Mouse (Mus musculus) kidney, embryonic 16.5 days (tissue): ENCODE measurements around the gene A2ml1. TPM values are rescaled to one million over a fixed set of nuclear protein-coding genes. Genes with fewer than 3 reads are reported as not detected.

ENCODE experiments used
- ATAC-seq: fragments of 200-750 bp; cut with Nextera tagmentation; 2 replicates; pipeline ENCODE4 v1.8.0; 2017; ENCODE audit warnings: moderate TSS enrichment; ENCODE audit not compliant: low FRiP score, low TSS enrichment
- H3K27ac ChIP-seq: fragments of 300-500 bp; sonication (generic); 2 replicates; pipeline ENCODE4 v1.5.1; 2014; ENCODE audit warnings: low read length
- H3K27me3 ChIP-seq: fragments of 300-500 bp; sonication (generic); 2 replicates; pipeline ENCODE4 v1.6.1; 2014; ENCODE audit warnings: low read length, control low read depth, mixed read lengths; ENCODE audit not compliant: insufficient read depth
- H3K36me3 ChIP-seq: fragments of 300-500 bp; sonication (generic); 2 replicates; pipeline ENCODE4 v1.6.1; 2014; ENCODE audit warnings: low read length, control low read depth, mixed read lengths; ENCODE audit not compliant: insufficient read depth
- H3K4me1 ChIP-seq: fragments of 300-500 bp; sonication (generic); 2 replicates; pipeline ENCODE4 v1.6.1; 2014; ENCODE audit warnings: low read length, control low read depth, mixed read lengths; ENCODE audit not compliant: insufficient read depth
- H3K4me2 ChIP-seq: fragments of 300-500 bp; sonication (generic); replicated peaks from 2 replicates; pipeline ENCODE4 v1.6.1; 2014; ENCODE audit warnings: low read depth, low read length
- H3K4me3 ChIP-seq: fragments of 300-500 bp; sonication (generic); 2 replicates; pipeline ENCODE4 v1.5.1; 2014; ENCODE audit warnings: mild to moderate bottlenecking, low read length
- H3K9ac ChIP-seq: fragments of 300-500 bp; sonication (generic); replicated peaks from 2 replicates; pipeline ENCODE4 v1.6.1; 2014; ENCODE audit warnings: low read length
- H3K9me3 ChIP-seq: fragments of 300-500 bp; sonication (generic); 2 replicates; pipeline ENCODE4 v1.6.1; 2016; ENCODE audit warnings: low read length, control low read depth
- WGBS: fragments of 180-500 bp; shearing (Covaris S2); extraction: QIAGEN DNeasy Blood & Tissue Kit; methylation state at CpG from one replicate; pipeline ENCODE4 v1.1.7; 2014; 5-methylcytosine and 5-hydroxymethylcytosine counted together
- polyA plus RNA-seq: library from polyadenylated mRNA; unstranded; fragments of >200 nt; fragmentation: Nextera tagmentation; extraction: Ambion mirVana; gene quantifications from 2 replicates; pipeline ENCODE4 v1.2.1, GENCODE M21; 2015

A2ml1 gene
- polyA plus RNA-seq, 1 experiment from 2014 or later = 0.26 TPM

DNA sequence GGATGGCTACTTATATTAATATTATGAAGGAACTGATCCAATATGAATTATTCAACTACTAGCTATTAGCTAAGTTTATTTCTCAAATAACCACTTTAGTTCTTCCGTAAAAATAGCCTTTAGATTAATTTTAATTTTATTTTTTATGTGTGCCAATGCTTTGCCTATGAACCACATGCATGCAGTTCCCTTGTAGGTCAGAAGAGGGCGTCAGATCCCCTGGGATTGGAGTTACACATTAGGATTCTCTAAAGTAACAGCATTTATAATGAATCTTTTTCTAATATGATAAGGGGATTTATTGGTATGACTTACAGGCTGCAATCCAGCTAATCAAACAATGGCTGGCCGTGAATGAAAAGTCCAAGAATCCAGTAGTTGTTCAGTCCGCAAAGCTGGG lies 18.1 kb upstream of the A2ml1 start:
- no peak overlapping the region for H3K9ac ChIP-seq
- no peak overlapping the region for H3K4me3 ChIP-seq
- no peak for ATAC-seq
- H3K36me3 ChIP-seq = no peaks in the 10 kb centered on the region
- 71% methylated on average over 4 of the region's 4 CpGs for WGBS
- no peaks in the 10 kb centered on the region for H3K27me3 ChIP-seq
- H3K4me1 ChIP-seq = peaks cover 10% of the 10 kb centered on the region
- H3K27ac ChIP-seq = no peak overlapping the region
- H3K9me3 ChIP-seq = no peaks in the 10 kb centered on the region
- no peak overlapping the region for H3K4me2 ChIP-seq

DNA sequence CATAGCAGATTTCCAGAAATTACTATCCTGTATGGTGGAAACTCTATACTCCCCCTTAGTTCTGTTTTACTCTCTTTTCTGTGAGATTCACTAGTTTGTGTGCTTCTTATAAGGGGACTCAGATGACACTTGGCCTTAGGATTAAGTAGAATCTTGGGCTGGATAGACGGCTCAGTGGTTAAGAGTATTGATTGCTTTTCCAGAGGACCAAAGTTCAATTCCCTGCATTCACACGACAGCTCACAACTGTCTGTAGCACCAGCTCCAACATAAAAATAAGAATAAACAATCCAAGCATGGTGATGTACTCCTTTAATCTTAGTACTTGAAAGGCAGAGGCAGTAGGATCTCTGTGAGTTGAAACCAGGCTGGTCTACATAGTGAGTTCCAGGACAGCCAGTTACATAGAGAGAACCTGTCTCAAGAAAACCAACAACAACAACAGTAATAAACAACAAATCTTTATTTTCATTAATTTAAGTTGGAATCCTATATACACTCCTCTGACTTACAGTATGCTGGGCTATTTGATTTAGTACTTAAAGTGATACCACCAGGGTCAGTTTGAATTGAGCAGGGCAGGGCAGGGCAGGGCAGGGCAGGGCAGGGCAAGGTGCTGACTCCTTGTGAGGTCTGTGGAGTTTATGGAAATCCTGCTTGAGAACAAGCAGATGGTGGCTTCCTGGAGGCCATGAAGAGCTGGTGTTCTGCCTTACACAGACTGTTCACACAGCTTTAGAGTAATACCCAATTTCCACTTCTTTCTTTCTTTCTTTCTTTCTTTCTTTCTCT lies 17.0 kb upstream of the A2ml1 start:
- Histone ChIP-seq H3K4me1 (peaks cover 10% of the 10 kb centered on the region), H3K27ac (no peak overlapping the region)
- ATAC-seq = no peak

DNA sequence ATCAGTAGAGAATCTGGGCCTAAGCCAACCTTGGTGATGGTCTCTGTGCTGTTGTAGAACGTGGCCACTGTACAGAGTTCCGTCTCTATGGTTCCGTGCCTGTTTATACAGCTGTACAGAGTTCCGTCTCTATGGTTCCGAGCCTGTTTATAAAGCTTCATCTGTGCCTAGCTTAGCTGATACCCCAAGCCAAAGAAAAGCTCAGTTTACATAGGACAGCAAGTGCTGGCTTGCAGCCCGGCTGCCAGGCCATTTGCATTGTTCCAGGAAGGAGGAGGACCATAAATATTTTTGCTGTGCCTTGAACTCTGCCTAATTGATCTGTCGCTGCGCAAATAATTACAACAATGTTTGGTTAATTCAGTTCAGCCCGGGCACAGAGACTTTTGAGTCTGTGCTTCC lies 15.7 kb upstream of the A2ml1 start:
- peak overlapping the region; percentile 59 for H3K4me2 ChIP-seq
- H3K27ac ChIP-seq = peak overlapping the region; percentile 52

More for the DNA sequence above, 17.0 kb upstream of the A2ml1 start:
- Histone ChIP-seq H3K36me3 (no peaks in the 10 kb centered on the region), H3K9me3 (no peaks in the 10 kb centered on the region), H3K4me2 (no peak overlapping the region), H3K4me3 (no peak overlapping the region), H3K9ac (no peak overlapping the region), H3K27me3 (no peaks in the 10 kb centered on the region)
- WGBS = 33% methylated on average over 2 of the region's 2 CpGs

DNA sequence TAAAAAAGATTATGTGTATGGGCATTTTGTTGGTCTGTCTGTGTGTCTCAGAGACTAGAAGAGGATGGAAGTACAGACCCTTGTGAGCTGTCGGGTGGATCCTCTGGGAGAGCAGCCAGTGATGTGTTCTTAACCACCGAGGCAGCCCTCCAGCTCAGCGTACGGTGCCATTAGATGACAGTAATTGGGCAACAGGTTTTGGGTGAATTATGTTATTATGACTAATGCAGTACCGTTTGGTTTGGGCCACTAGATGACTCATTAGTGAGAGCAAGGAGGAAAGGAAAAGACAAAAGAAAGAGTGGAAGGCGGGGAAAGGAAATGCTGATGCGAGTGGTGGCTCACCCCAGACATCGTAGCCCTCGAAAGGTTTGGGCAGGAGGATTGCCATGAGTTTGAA lies 13.2 kb upstream of the A2ml1 start:
- Histone ChIP-seq H3K4me2 (no peak overlapping the region), H3K9me3 (no peaks in the 10 kb centered on the region), H3K4me1 (peaks cover 10% of the 10 kb centered on the region), H3K36me3 (no peaks in the 10 kb centered on the region), H3K9ac (no peak overlapping the region), H3K27ac (no peak overlapping the region), H3K4me3 (no peak overlapping the region), H3K27me3 (no peaks in the 10 kb centered on the region)
- ATAC-seq = no peak
- WGBS = 85% methylated on average over 9 of the region's 9 CpGs

More for the DNA sequence above, 15.7 kb upstream of the A2ml1 start:
- Histone ChIP-seq H3K4me3 (peak overlapping the region; percentile 36), H3K27me3 (no peaks in the 10 kb centered on the region), H3K9me3 (no peaks in the 10 kb centered on the region), H3K4me1 (peaks cover 10% of the 10 kb centered on the region), H3K9ac (peak overlapping the region; percentile 56), H3K36me3 (no peaks in the 10 kb centered on the region)
- peak; percentile 98 for ATAC-seq
- WGBS = under 1% methylated on average over 9 of the region's 9 CpGs

DNA sequence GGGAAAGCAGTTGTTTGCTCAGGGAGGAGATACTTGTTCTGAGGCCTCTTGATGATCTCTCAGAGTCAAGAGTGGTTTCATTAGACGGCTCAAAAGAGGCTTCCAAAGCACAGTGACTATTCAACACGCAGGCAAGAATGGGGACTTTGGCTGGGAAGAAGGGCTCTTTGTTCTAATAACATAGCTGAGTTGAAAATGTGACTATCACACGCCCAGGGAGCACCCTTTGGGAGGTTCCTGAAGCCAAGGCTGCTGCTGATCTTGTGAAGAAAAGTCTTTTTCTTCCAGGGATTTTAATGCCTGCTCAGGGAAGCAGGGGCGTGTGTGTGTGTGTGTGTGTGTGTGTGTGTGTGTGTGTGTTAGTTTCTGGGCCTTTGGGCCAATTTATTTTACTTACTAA lies 8.0 kb upstream of the A2ml1 start:
- no peak for ATAC-seq
- Histone ChIP-seq H3K9me3 (no peaks in the 10 kb centered on the region), H3K4me1 (no peaks in the 10 kb centered on the region), H3K36me3 (no peaks in the 10 kb centered on the region), H3K27ac (no peak overlapping the region), H3K4me2 (no peak overlapping the region), H3K9ac (no peak overlapping the region), H3K4me3 (no peak overlapping the region), H3K27me3 (no peaks in the 10 kb centered on the region)
- 69% methylated on average over 3 of the region's 4 CpGs for WGBS

DNA sequence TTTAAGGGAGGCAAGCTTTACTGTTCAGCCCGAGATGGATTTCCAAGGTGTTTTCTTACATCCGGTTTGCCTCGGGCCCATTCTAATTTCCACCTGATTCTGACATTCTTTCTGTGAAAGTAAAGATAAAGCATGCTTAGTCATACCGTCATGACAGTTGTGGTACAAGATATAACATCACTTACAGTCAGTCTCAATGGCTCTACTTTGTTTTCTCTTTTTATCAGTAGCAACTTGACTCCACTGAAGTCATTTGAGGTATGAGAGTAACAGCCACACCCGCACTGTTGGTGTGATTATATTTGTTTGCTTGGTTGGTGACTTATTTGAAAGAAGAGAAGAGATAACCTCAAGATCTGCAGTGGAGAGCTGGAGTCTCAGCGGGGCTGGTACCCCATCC lies 6.2 kb upstream of the A2ml1 start:
- Histone ChIP-seq H3K4me1 (no peaks in the 10 kb centered on the region), H3K27me3 (no peaks in the 10 kb centered on the region), H3K36me3 (no peaks in the 10 kb centered on the region), H3K9me3 (no peaks in the 10 kb centered on the region), H3K4me2 (no peak overlapping the region), H3K27ac (no peak overlapping the region), H3K4me3 (no peak overlapping the region), H3K9ac (no peak overlapping the region)
- no peak for ATAC-seq
- 72% methylated on average over 6 of the region's 6 CpGs for WGBS

DNA sequence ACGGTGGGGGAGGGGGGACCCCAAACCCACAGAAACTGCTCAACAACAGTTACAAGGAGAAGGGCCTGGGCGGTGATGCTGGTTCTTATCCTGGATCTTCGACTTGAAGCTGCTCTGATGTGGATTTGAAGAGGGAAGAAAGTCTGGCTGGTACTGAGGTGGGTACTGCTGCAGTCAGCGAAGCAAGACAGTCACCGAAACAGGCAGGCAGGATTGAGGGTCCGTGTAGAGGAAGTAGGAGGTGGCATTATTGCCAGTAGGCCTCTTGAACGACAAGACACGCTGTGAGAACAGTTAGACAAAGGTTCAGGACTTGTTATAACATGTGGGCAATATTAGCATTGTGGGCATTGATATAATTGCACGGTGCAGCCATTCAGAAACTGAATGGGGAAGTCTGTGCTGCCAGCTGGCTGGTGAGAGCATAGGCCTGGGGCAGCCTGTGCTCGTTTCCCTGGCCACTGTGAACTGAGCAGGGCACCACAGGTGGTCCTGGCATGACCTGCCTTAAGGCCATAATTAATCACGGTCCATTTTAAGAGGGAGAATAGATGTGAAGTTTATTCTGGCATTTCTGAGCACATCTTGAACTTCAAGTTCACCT lies 4.3 kb upstream of the A2ml1 start:
- Histone ChIP-seq H3K9me3 (no peaks in the 10 kb centered on the region), H3K27me3 (no peaks in the 10 kb centered on the region), H3K4me3 (no peak overlapping the region), H3K27ac (no peak overlapping the region), H3K4me2 (no peak overlapping the region), H3K36me3 (no peaks in the 10 kb centered on the region), H3K9ac (no peak overlapping the region), H3K4me1 (no peaks in the 10 kb centered on the region)
- WGBS = 72% methylated on average over 11 of the region's 11 CpGs
- ATAC-seq = no peak

DNA sequence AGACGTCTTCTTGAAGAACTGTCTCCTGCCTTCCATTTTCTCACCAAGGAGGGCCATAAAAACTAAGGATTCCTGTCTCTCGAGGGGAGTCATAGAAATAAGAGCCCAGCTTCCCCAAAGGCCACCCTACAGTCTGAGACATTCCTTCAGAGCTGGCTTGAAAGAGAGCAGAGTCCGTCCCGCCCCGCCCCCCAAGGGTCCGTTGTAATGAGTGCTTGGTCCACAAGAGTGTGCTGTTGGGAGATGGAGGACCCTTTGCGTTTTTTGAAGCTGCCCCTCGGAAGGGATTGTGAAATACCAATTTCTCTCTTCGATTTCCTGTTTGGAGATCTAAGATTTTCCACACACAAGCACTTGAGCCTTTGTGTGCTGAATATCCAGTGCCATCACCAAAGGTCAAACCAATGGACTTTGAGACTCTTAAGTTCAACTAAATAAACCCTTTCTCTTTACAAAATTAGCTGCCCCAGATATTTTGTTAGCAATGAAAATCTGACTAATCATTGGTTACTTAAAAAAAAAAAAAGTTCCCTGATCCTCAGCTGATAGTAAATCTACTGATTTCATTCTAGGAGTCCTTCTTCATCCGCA lies 2.8 kb upstream of the A2ml1 start:
- Histone ChIP-seq H3K4me1 (no peaks in the 10 kb centered on the region), H3K36me3 (no peaks in the 10 kb centered on the region), H3K4me2 (peak overlapping the region; percentile 32), H3K27ac (no peak overlapping the region), H3K9ac (no peak overlapping the region), H3K4me3 (no peak overlapping the region), H3K9me3 (no peaks in the 10 kb centered on the region), H3K27me3 (no peaks in the 10 kb centered on the region)
- WGBS = 33% methylated on average over 10 of the region's 10 CpGs
- ATAC-seq = no peak

DNA sequence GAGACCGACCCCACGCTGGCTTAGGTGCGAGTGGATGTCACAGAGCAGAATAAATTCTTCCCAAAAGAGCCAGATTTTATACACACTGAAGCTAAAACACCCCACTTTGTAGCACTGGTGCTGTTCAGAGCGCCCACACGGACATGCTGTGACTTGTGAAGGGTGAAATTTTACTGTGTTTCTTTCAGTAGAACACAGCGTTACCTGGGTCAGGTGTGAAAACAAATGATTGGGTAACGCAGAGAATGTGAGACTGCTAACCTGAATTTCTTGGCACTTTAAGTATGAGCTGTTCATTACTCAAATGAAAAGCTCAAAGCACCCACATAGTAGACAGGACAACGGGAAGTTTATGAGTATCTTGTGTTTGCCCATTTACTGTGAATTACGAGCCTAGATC lies 4.1 kb downstream of the A2ml1 start:
- Histone ChIP-seq H3K27ac (no peak overlapping the region), H3K4me1 (no peaks in the 10 kb centered on the region), H3K4me2 (no peak overlapping the region), H3K9me3 (no peaks in the 10 kb centered on the region), H3K27me3 (no peaks in the 10 kb centered on the region), H3K36me3 (no peaks in the 10 kb centered on the region), H3K9ac (no peak overlapping the region), H3K4me3 (no peak overlapping the region)
- no peak for ATAC-seq
- 75% methylated on average over 9 of the region's 9 CpGs for WGBS

DNA sequence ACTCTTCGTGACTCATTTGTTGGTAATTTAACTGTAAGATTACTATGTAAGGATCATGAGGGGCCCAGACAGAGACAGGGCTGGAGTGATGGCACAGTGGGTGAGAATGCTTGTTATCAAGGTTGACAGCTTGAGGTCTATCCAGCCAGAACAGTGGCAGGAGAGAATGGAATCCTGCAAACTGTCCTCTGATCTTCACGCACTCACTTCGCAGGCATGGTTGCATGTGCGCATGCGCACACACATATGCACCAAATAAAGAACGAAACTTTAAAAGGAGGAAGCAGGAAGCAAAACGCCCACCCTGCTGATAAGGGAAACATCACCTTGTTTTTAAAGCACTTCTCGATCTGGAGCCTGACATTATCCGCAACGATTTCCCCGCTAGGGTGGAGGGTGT lies 14.8 kb downstream of the A2ml1 start:
- no peaks in the 10 kb centered on the region for H3K4me1 ChIP-seq
- H3K4me3 ChIP-seq = no peak overlapping the region
- H3K36me3 ChIP-seq = no peaks in the 10 kb centered on the region
- no peak for ATAC-seq
- 93% methylated on average over 11 of the region's 11 CpGs for WGBS
- no peaks in the 10 kb centered on the region for H3K27me3 ChIP-seq
- no peak overlapping the region for H3K27ac ChIP-seq
- H3K4me2 ChIP-seq = no peak overlapping the region
- no peak overlapping the region for H3K9ac ChIP-seq
- no peaks in the 10 kb centered on the region for H3K9me3 ChIP-seq
